Mouse (Mus musculus): ENCODE data around the gene Sh3bp5. TPM values are rescaled to one million over a fixed set of nuclear protein-coding genes. Genes with fewer than 3 reads are reported as not detected.

Gene Sh3bp5
- polyA plus RNA-seq, 1 experiment from 2014 or later: 66.9 TPM

GRCm38 (mm10) chr14:31405652-31406051 is 30.2 kb downstream of the Sh3bp5 start:
- H3K4me1 ChIP-seq: no peaks in the 10 kb centered on the region
- H3K27me3 ChIP-seq: no peaks in the 10 kb centered on the region
- WGBS: 90% methylated on average over 6 of the region's 6 CpGs
- no peak overlapping the region for H3K27ac ChIP-seq
- no peak overlapping the region for H3K4me3 ChIP-seq
- no peaks in the 10 kb centered on the region for H3K9me3 ChIP-seq (replicated peaks)
- ATAC-seq: no peak
- no peak overlapping the region for H3K9ac ChIP-seq
- peaks cover 14% of the 10 kb centered on the region for H3K36me3 ChIP-seq (ENCODE audit: poor library complexity, severe bottlenecking)
- no peak overlapping the region for H3K4me2 ChIP-seq

DNA sequence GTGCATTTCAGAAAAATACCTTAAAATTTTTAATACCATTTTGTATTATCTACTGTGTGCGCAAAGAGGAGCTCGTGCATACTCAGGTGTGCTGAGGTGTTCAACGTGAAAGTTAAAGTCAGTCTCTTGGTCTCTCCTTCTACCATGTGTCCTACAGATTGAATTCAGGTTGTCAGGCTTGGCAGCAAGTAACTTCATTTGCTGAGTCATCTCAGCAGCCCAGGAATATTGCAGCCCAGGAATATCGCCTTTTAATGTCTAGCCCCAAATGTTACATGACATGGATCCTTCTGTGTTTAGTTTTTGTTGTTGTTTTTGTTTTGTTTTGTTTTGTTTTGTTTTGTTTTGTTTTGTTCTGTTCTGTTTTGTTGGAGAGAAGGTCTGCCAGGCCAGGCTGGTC is 31.2 kb downstream of the Sh3bp5 start:
- Histone ChIP-seq H3K36me3 (ENCODE audit: poor library complexity, severe bottlenecking) (0 out of 2 replicates have a peak, but pooled peaks cover 5% of the 10 kb centered on the region), H3K27ac (no peak overlapping the region), H3K4me2 (no peak overlapping the region), H3K9me3 (replicated peaks) (no peaks in the 10 kb centered on the region), H3K27me3 (no peaks in the 10 kb centered on the region), H3K9ac (no peak overlapping the region), H3K4me3 (no peak overlapping the region), H3K4me1 (no peaks in the 10 kb centered on the region)
- ATAC-seq: no peak
- WGBS: 93% methylated on average over 4 of the region's 4 CpGs

- no peaks in the 10 kb centered on the region for H3K27me3 ChIP-seq
- no peak overlapping the region for H3K9ac ChIP-seq
- H3K4me2 ChIP-seq: no peak overlapping the region
- H3K4me1 ChIP-seq: no peaks in the 10 kb centered on the region
- 0 out of 2 replicates have a peak, but pooled peaks cover 4% of the 10 kb centered on the region for H3K36me3 ChIP-seq (ENCODE audit: poor library complexity, severe bottlenecking)
- H3K9me3 ChIP-seq (replicated peaks): no peaks in the 10 kb centered on the region
- ATAC-seq: no peak
- H3K4me3 ChIP-seq: no peak overlapping the region
- WGBS: 81% methylated on average over 8 of the region's 8 CpGs
- no peak overlapping the region for H3K27ac ChIP-seq
Observed at GRCm38 (mm10) chr14:31403995-31404394, 31.9 kb downstream of the Sh3bp5 start.

GRCm38 (mm10) chr14:31403556-31403955 is 32.3 kb downstream of the Sh3bp5 start:
- Histone ChIP-seq H3K9ac (no peak overlapping the region), H3K4me3 (no peak overlapping the region), H3K27me3 (no peaks in the 10 kb centered on the region), H3K27ac (no peak overlapping the region), H3K9me3 (replicated peaks) (no peaks in the 10 kb centered on the region), H3K36me3 (ENCODE audit: poor library complexity, severe bottlenecking) (0 out of 2 replicates have a peak, but pooled peaks cover 4% of the 10 kb centered on the region), H3K4me1 (no peaks in the 10 kb centered on the region), H3K4me2 (no peak overlapping the region)
- 78% methylated on average over 9 of the region's 9 CpGs for WGBS
- no peak for ATAC-seq

GRCm38 (mm10) chr14:31402693-31403092 is 33.2 kb downstream of the Sh3bp5 start:
- H3K27ac ChIP-seq: no peak overlapping the region
- no peaks in the 10 kb centered on the region for H3K9me3 ChIP-seq (replicated peaks)
- H3K4me2 ChIP-seq: no peak overlapping the region
- H3K9ac ChIP-seq: no peak overlapping the region
- H3K27me3 ChIP-seq: no peaks in the 10 kb centered on the region
- no peaks in the 10 kb centered on the region for H3K4me1 ChIP-seq
- no peak for ATAC-seq
- peaks cover 7% of the 10 kb centered on the region; the same call in 1 of the 2 replicates for H3K36me3 ChIP-seq (ENCODE audit: poor library complexity, severe bottlenecking)
- 81% methylated on average over 5 of the region's 5 CpGs for WGBS
- H3K4me3 ChIP-seq: no peak overlapping the region

DNA sequence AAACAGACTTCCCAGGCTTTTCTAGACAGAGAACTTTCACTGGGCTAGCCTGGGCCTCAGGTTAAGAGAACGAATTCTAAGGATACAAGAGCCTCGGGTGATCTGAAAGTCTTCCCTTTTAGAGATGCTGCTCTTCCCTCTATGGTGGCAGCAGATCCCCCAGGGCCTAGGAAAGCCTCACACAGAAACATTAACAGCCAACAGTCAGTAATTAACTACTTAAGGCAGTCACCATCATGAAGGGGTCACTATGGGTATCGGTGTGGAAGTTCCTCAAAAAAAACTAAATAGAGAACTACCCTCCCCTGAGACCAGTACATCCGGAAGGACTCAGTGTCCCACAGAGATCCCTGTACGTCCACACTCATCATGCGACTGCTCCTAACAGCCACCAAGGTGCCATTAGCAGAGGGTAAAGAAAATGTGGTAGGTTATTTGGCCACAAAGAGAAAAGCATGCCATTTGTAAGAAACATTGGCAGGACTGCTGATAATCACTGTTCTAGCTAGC is 33.9 kb downstream of the Sh3bp5 start:
- H3K27me3 ChIP-seq: no peaks in the 10 kb centered on the region
- ATAC-seq: no peak
- no peak overlapping the region for H3K4me3 ChIP-seq
- H3K4me1 ChIP-seq: no peaks in the 10 kb centered on the region
- 85% methylated on average over 6 of the region's 6 CpGs for WGBS
- no peaks in the 10 kb centered on the region for H3K9me3 ChIP-seq (replicated peaks)
- H3K9ac ChIP-seq: no peak overlapping the region
- H3K27ac ChIP-seq: no peak overlapping the region
- H3K4me2 ChIP-seq: no peak overlapping the region
- peaks cover 8% of the 10 kb centered on the region; the same call in 1 of the 2 replicates for H3K36me3 ChIP-seq (ENCODE audit: poor library complexity, severe bottlenecking)

DNA sequence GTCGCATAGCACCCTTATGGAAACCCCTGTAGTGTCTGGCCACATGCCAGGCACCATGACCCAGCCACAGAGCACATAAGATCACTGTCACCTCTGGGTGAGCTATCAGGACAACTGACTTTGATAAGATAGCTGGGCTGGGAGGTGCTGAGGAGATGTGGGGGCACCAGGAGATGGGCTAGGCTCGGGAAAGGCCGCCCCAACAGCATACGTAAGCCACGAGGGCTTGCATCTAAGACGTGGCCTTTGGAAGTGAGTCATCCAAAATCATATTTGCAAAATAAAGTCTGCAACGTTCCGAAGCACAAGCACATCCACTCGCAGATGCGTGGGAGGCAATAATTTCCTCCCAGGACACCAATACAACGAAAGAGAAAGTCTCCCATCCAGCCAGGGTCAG is 35.0 kb downstream of the Sh3bp5 start:
- Histone ChIP-seq H3K4me3 (no peak overlapping the region), H3K4me2 (no peak overlapping the region), H3K27ac (no peak overlapping the region), H3K27me3 (no peaks in the 10 kb centered on the region), H3K9me3 (replicated peaks) (no peaks in the 10 kb centered on the region), H3K36me3 (ENCODE audit: poor library complexity, severe bottlenecking) (peaks cover 8% of the 10 kb centered on the region; the same call in 1 of the 2 replicates), H3K9ac (no peak overlapping the region), H3K4me1 (no peaks in the 10 kb centered on the region)
- WGBS: 86% methylated on average over 11 of the region's 11 CpGs
- ATAC-seq: no peak

DNA sequence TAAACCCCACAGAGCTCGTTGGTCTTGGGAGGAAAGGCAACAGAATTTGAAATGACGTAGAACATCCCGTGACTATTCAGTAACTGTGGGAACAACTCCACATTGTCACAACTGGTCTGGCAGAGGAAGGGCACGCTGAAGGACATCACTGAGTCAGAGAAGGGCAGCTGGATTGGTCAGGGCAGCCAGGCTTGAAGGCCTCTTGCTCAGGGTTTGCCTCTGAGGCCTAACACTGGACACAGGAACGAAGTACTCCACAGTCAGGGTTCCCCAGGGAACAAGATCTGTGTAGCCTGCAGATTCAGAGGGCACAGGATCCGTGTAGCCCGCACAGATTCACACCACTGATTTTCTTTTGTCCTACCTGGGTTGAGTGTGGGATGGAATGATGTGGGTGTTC is 35.6 kb downstream of the Sh3bp5 start:
- Histone ChIP-seq H3K4me2 (no peak overlapping the region), H3K27me3 (no peaks in the 10 kb centered on the region), H3K4me1 (no peaks in the 10 kb centered on the region), H3K9ac (no peak overlapping the region), H3K9me3 (replicated peaks) (no peaks in the 10 kb centered on the region), H3K27ac (no peak overlapping the region), H3K36me3 (ENCODE audit: poor library complexity, severe bottlenecking) (peaks cover 5% of the 10 kb centered on the region; the same call in 1 of the 2 replicates), H3K4me3 (no peak overlapping the region)
- ATAC-seq: no peak
- 87% methylated on average over 7 of the region's 7 CpGs for WGBS

- Histone ChIP-seq H3K36me3 (ENCODE audit: poor library complexity, severe bottlenecking) (peaks cover 8% of the 10 kb centered on the region; the same call in 1 of the 2 replicates), H3K27ac (no peak overlapping the region), H3K9ac (no peak overlapping the region), H3K27me3 (no peaks in the 10 kb centered on the region), H3K9me3 (replicated peaks) (no peaks in the 10 kb centered on the region; the same call in 1 of the 2 replicates), H3K4me2 (no peak overlapping the region), H3K4me3 (no peak overlapping the region), H3K4me1 (no peaks in the 10 kb centered on the region)
- no peak for ATAC-seq
- 81% methylated on average over 3 of the region's 3 CpGs for WGBS
Observed at GRCm38 (mm10) chr14:31399271-31399670, 36.6 kb downstream of the Sh3bp5 start.

DNA sequence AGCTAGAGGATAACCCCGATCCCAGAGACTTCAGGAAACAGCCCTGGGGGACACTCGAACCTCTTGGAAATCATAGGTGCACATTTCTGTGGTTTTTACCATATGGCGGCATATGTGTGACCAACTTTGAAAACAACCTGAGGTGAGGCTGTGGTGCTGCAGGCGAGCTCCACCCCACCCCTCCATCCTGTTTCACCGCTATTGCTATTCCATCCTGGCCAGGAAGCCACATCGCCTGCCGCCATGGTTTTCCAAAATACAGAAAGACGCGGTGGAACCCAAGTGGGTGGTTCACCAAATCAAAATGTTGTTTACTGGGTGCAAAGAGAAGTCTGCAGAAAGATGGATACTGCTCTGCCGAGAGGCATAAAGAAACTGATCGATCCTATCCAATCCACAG is 37.1 kb downstream of the Sh3bp5 start:
- no peak overlapping the region for H3K4me2 ChIP-seq
- H3K27me3 ChIP-seq: no peaks in the 10 kb centered on the region
- no peak overlapping the region for H3K9ac ChIP-seq
- H3K27ac ChIP-seq: no peak overlapping the region
- ATAC-seq: no peak
- no peaks in the 10 kb centered on the region for H3K4me1 ChIP-seq
- peaks cover 8% of the 10 kb centered on the region; the same call in 1 of the 2 replicates for H3K36me3 ChIP-seq (ENCODE audit: poor library complexity, severe bottlenecking)
- WGBS: 88% methylated on average over 11 of the region's 11 CpGs
- no peak overlapping the region for H3K4me3 ChIP-seq
- H3K9me3 ChIP-seq (replicated peaks): no peaks in the 10 kb centered on the region; the same call in 1 of the 2 replicates

DNA sequence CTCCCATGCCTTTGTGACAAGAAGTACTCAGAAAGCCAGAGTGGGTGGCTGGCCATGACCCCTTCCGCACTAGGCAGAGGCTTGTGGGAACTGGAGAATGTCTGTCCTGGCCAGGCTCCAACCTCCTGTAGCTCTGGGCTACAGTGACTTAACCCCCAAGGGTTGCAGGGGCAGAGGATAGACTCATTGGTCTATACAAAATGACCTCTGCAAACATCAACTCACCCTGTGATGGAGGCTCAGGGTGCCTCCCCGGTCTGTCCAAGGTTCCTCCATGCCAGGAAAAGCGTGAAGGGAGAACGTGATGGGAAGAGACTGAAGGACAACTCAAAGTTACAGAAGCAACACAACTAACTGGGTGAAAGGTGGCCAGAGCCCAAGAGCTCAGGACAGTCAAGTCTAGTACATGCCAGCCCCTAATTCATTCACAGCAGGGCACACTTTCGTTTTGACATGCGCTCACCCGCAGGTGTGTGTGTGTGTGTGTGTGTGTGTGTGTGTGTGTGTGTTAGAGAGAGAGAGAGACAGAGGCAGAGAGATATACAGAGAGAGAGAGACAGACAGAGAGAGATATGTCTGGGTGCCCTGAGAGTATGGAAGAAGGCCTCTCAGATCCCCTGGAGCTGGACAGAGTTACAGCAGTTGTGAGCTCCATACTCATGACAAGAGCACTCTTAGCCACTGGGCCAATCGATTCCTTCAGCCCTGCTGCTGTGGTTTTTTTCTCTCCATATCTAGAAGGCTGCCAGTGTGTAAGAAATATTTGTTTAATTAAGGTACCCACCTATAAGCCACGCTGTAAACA is 37.9 kb downstream of the Sh3bp5 start:
- no peak overlapping the region for H3K9ac ChIP-seq
- H3K4me2 ChIP-seq: no peak overlapping the region
- no peak overlapping the region for H3K27ac ChIP-seq
- H3K36me3 ChIP-seq (ENCODE audit: poor library complexity, severe bottlenecking): peaks cover 8% of the 10 kb centered on the region; the same call in 1 of the 2 replicates
- H3K4me1 ChIP-seq: no peaks in the 10 kb centered on the region
- no peak for ATAC-seq
- no peak overlapping the region for H3K4me3 ChIP-seq
- WGBS: 91% methylated on average over 9 of the region's 9 CpGs
- H3K27me3 ChIP-seq: no peaks in the 10 kb centered on the region
- H3K9me3 ChIP-seq (replicated peaks): no peaks in the 10 kb centered on the region; the same call in 1 of the 2 replicates

DNA sequence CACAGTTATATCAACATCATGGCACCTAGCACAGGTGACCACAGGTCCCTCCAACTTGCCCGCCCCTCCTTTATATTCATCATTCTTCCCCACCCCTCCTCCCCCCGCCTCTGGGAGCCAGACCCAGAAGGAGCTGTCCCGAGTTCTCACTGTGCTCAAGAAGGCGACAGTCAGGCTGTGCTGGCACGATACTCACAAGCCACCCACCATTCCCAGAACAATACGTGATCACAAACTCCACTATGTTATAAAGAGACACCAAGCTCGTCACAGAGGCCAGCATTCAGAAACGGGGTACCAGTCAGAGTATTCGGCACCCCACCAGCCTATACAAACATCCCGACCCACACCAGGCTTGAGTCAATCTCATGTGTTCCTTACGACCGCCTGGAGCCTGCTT is 38.5 kb downstream of the Sh3bp5 start:
- ATAC-seq: no peak
- Histone ChIP-seq H3K4me2 (no peak overlapping the region), H3K4me1 (no peaks in the 10 kb centered on the region), H3K9me3 (replicated peaks) (no peaks in the 10 kb centered on the region; the same call in 1 of the 2 replicates), H3K9ac (no peak overlapping the region), H3K27me3 (no peaks in the 10 kb centered on the region), H3K27ac (no peak overlapping the region), H3K4me3 (no peak overlapping the region), H3K36me3 (ENCODE audit: poor library complexity, severe bottlenecking) (peaks cover 8% of the 10 kb centered on the region; the same call in 1 of the 2 replicates)
- 81% methylated on average over 12 of the region's 12 CpGs for WGBS
